Comparison of ENCODE assay signal across 8 mouse cellular contexts in genomic region chr7:137318924-137319885, GRCm38 (mm10). TPM values are rescaled to one million over a fixed set of nuclear protein-coding genes. Genes with fewer than 3 reads are reported as not detected.
DNase-seq lines count a peak whose midpoint lies in the region; ATAC-seq lines count a peak whose summit lies in the region.

No protein-coding gene starts in this region.

- H3K4me1 ChIP-seq in lung, embryonic 15.5 days: peaks cover 36% of the 10 kb centered on the region
- peaks cover 44% of the 10 kb centered on the region for H3K4me1 ChIP-seq in stomach, embryonic 15.5 days

- no peak overlapping the region for H3K9ac ChIP-seq in lung, embryonic 15.5 days
- H3K9ac ChIP-seq in stomach, embryonic 15.5 days: no peak overlapping the region

- H3K4me2 ChIP-seq in lung, embryonic 15.5 days: 0 out of 2 replicates have a peak overlapping the region, but pooled peaks have one; percentile 25
- no peak overlapping the region for H3K4me2 ChIP-seq in stomach, embryonic 15.5 days

- intact Hi-C loops in heart, postnatal 36 days (cut with DNase I): loop anchor here (5.0 to 10.0 kb wide), 4 partner anchors 232 to 1257 kb away; partner anchors contain the start of gene Mgmt

- peaks cover 100% of the 10 kb centered on the region for H3K27me3 ChIP-seq in lung, embryonic 15.5 days
- peaks cover 93% of the 10 kb centered on the region for H3K27me3 ChIP-seq in stomach, embryonic 15.5 days (replicated peaks)

- ATAC-seq in CD4-positive, CD25-positive, alpha-beta regulatory T cell, adult 4 months: no peak
- no peak for ATAC-seq in lung, embryonic 15.5 days (ENCODE audit: borderline replicate concordance, extremely low read depth, low FRiP score, low TSS enrichment)
- no peak for ATAC-seq in stomach, embryonic 15.5 days (ENCODE audit: insufficient read depth, low FRiP score, low read depth)

- peak; percentile 26 for DNase-seq in CD4-positive, CD25-positive, alpha-beta regulatory T cell, adult 2 months (ENCODE audit: low read depth, low spot score)
- DNase-seq in right cerebral cortex, postnatal 14 days: peak; percentile 42
- DNase-seq in right cerebral cortex, adult 18-20 months: no peak
- DNase-seq in heart, postnatal 36 days: peak; percentile 76 to 77
- DNase-seq in frontal cortex, postnatal 25 days (ENCODE audit: low spot score in 2 of 2): no peak

- H3K4me3 ChIP-seq in lung, embryonic 15.5 days: no peak overlapping the region; the same call in 1 of the 2 replicates
- peak overlapping the region; percentile 13; the same call in 1 of the 2 replicates for H3K4me3 ChIP-seq in stomach, embryonic 15.5 days (replicated peaks)

- H3K27ac ChIP-seq in lung, embryonic 15.5 days: no peak overlapping the region
- H3K27ac ChIP-seq in stomach, embryonic 15.5 days: no peak overlapping the region

- H3K9me3 ChIP-seq in lung, embryonic 15.5 days: no peaks in the 10 kb centered on the region
- H3K9me3 ChIP-seq in stomach, embryonic 15.5 days: no peaks in the 10 kb centered on the region

- H3K36me3 ChIP-seq in lung, embryonic 15.5 days: no peaks in the 10 kb centered on the region
- H3K36me3 ChIP-seq in stomach, embryonic 15.5 days: no peaks in the 10 kb centered on the region

- WGBS in lung, embryonic 15.5 days: 2% methylated on average over 48 of the region's 48 CpGs
- 2% methylated on average over 48 of the region's 48 CpGs for WGBS in stomach, embryonic 15.5 days

RNA-seq across cellular contexts. Expression of gene Ebf3, which starts 5.0 kb away (rescaled TPM):
- polyA plus RNA-seq in CD4-positive, CD25-positive, alpha-beta regulatory T cell, adult 4 months (2017; shearing (Covaris generic)): not detected
- 1 to 10 TPM; 8.0 to 8.1 TPM for total RNA-seq in heart, postnatal 36 days (2021)
- 0.12 and 0.28 TPM in 2 replicates for polyA plus RNA-seq in lung, embryonic 15.5 days (2015; fragmentation: Nextera tagmentation; extraction: Ambion mirVana)
- 1.5 TPM in 2 replicates for polyA plus RNA-seq in stomach, embryonic 15.5 days (2015; fragmentation: Nextera tagmentation; extraction: Ambion mirVana)

Comparison
In these comparisons a context has a peak if more than half of its experiments do, and no peak if none do; other contexts are left out.
1. DNase-seq: peak in CD4-positive, CD25-positive, alpha-beta regulatory T cell, adult 2 months (single experiment), right cerebral cortex, postnatal 14 days (single experiment) and heart, postnatal 36 days (2 of 2); none in right cerebral cortex, adult 18-20 months (single experiment) and frontal cortex, postnatal 25 days (0 of 2).